Mouse (Mus musculus): Measurements from ENCODE around the gene Pcbd2. TPM values are rescaled to one million over a fixed set of nuclear protein-coding genes. Genes with fewer than 3 reads are reported as not detected.

Pcbd2 gene
- total RNA-seq, 1 experiment = 10.8 TPM

DNA sequence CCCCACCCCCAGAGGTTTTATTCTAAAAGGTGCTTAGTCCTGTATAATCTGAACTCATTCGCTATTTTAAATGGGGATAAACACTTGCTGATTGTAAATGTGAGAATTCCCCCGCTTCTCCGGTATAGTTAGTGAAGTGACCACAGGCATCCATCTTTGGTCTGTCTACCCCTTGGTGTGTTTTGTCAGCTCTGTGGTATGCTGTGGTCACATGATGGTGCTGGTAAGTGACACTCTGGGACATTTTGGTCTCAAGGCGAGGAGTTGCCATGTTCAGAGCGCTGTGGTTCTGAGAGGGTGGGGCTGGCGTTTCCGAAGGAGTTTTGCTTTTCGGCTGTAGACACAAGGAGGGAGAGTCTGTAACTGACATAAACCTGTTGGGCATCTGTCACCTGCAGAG, 10.7 kb downstream of the Pcbd2 start:
- TF ChIP-seq MAFK (IDR thresholded peaks at IDR 0.05; ENCODE audit: insufficient read depth, low read depth, low read length) (no peak), CHD2 (IDR thresholded peaks at IDR 0.05; ENCODE audit: low read depth, low read length) (no peak), HCFC1 (IDR thresholded peaks at IDR 0.05; ENCODE audit: borderline replicate concordance, insufficient read depth, low read length) (no peak), ZNF384 (IDR thresholded peaks at IDR 0.05; ENCODE audit: low read depth, low read length) (no peak), ZC3H11A (IDR thresholded peaks at IDR 0.05; ENCODE audit: borderline replicate concordance, low read depth, low read length) (no peak)
- H3K36me3 ChIP-seq (ENCODE audit: control insufficient read depth, insufficient read depth, low read length, poor library complexity, severe bottlenecking) = no peaks in the 10 kb centered on the region
- no peak overlapping the region for H3K9ac ChIP-seq (ENCODE audit: insufficient read depth, low read depth, low read length, poor library complexity, severe bottlenecking)
- in situ Hi-C loops (cut with MboI; ENCODE audit: low sequenced_read_pairs in 2 of 2, unreplicated experiment in 2 of 2) = no loop called here
- no peak overlapping the region for H3K27ac ChIP-seq (ENCODE audit: insufficient read depth, low read depth, low read length, poor library complexity, severe bottlenecking)
- no peak for DNase-seq (ENCODE audit: low read depth, low spot score)
- no peaks in the 10 kb centered on the region for H3K9me3 ChIP-seq (ENCODE audit: control insufficient read depth, insufficient read depth, low read depth, low read length)
- no peak overlapping the region for H3K4me3 ChIP-seq (ENCODE audit: insufficient read depth in 1 of 2, low read depth in 1 of 2, low read length in 2 of 2, poor library complexity in 1 of 2, severe bottlenecking in 1 of 2)
- peaks cover 0 to under 1% of the 10 kb centered on the region in 2 experiments; a peak in 1 of 4 replicates for H3K4me1 ChIP-seq (ENCODE audit: control insufficient read depth in 2 of 2, insufficient read depth in 2 of 2, low read length in 2 of 2, poor library complexity in 1 of 2)

- TF ChIP-seq ZNF384 (IDR thresholded peaks at IDR 0.05; ENCODE audit: low read depth, low read length) (no peak), CHD2 (IDR thresholded peaks at IDR 0.05; ENCODE audit: low read depth, low read length) (no peak), MAFK (IDR thresholded peaks at IDR 0.05; ENCODE audit: insufficient read depth, low read depth, low read length) (no peak), ZC3H11A (IDR thresholded peaks at IDR 0.05; ENCODE audit: borderline replicate concordance, low read depth, low read length) (no peak), HCFC1 (IDR thresholded peaks at IDR 0.05; ENCODE audit: borderline replicate concordance, insufficient read depth, low read length) (no peak)
- H3K36me3 ChIP-seq (ENCODE audit: control insufficient read depth, insufficient read depth, low read length, poor library complexity, severe bottlenecking) = no peaks in the 10 kb centered on the region
- H3K4me1 ChIP-seq (ENCODE audit: control insufficient read depth in 2 of 2, insufficient read depth in 2 of 2, low read length in 2 of 2, poor library complexity in 1 of 2) = peaks cover 0 to 5% of the 10 kb centered on the region in 2 experiments; a peak in 1 of 4 replicates
- no peak overlapping the region for H3K4me3 ChIP-seq (ENCODE audit: insufficient read depth in 1 of 2, low read depth in 1 of 2, low read length in 2 of 2, poor library complexity in 1 of 2, severe bottlenecking in 1 of 2)
- H3K9ac ChIP-seq (ENCODE audit: insufficient read depth, low read depth, low read length, poor library complexity, severe bottlenecking) = no peak overlapping the region
- no peaks in the 10 kb centered on the region for H3K9me3 ChIP-seq (ENCODE audit: control insufficient read depth, insufficient read depth, low read depth, low read length)
- DNase-seq (ENCODE audit: low read depth, low spot score) = no peak
- no peak overlapping the region for H3K27ac ChIP-seq (ENCODE audit: insufficient read depth, low read depth, low read length, poor library complexity, severe bottlenecking)
- in situ Hi-C loops (cut with MboI; ENCODE audit: low sequenced_read_pairs in 2 of 2, unreplicated experiment in 2 of 2) = no loop called here
These were observed 15.1 kb downstream of the Pcbd2 start for GRCm38 (mm10) chr13:55742306-55742705.

- in situ Hi-C loops (cut with MboI; ENCODE audit: low sequenced_read_pairs in 2 of 2, unreplicated experiment in 2 of 2) = no loop called here
- Histone ChIP-seq H3K36me3 (ENCODE audit: control insufficient read depth, insufficient read depth, low read length, poor library complexity, severe bottlenecking) (no peaks in the 10 kb centered on the region; the same call in 1 of the 2 replicates), H3K4me1 (ENCODE audit: control insufficient read depth in 2 of 2, insufficient read depth in 2 of 2, low read length in 2 of 2, poor library complexity in 1 of 2) (peaks cover 2 to 7% of the 10 kb centered on the region in 2 experiments; a peak in 2 of 4 replicates), H3K4me3 (ENCODE audit: insufficient read depth in 1 of 2, low read depth in 1 of 2, low read length in 2 of 2, poor library complexity in 1 of 2, severe bottlenecking in 1 of 2) (no peak overlapping the region), H3K9me3 (ENCODE audit: control insufficient read depth, insufficient read depth, low read depth, low read length) (no peaks in the 10 kb centered on the region), H3K9ac (ENCODE audit: insufficient read depth, low read depth, low read length, poor library complexity, severe bottlenecking) (no peak overlapping the region), H3K27ac (ENCODE audit: insufficient read depth, low read depth, low read length, poor library complexity, severe bottlenecking) (no peak overlapping the region)
- TF ChIP-seq ZNF384 (IDR thresholded peaks at IDR 0.05; ENCODE audit: low read depth, low read length) (no peak), ZC3H11A (IDR thresholded peaks at IDR 0.05; ENCODE audit: borderline replicate concordance, low read depth, low read length) (no peak), CHD2 (IDR thresholded peaks at IDR 0.05; ENCODE audit: low read depth, low read length) (no peak), MAFK (IDR thresholded peaks at IDR 0.05; ENCODE audit: insufficient read depth, low read depth, low read length) (no peak), HCFC1 (IDR thresholded peaks at IDR 0.05; ENCODE audit: borderline replicate concordance, insufficient read depth, low read length) (no peak)
- no peak for DNase-seq (ENCODE audit: low read depth, low spot score)
These were observed 27.2 kb downstream of the Pcbd2 start for GRCm38 (mm10) chr13:55754380-55754779.

DNA sequence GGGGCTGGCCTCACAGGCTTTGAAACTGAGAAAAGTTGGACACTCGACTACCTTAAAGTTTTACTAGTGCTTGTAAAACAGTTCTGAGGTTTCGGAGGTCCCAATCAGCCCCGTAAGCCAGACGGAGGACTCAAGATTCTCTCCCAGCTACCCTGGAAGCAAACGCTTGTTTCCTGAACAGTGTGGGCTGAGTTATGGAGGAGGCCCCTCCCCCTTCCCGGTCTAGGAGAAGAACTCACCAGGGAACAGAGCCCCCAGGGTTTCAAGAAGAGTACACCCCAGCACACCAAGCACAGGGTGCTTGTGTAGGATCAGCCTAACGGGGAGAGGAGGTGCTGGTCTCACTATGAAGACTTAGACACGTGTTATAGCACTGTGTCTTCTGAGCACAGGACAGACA, 29.6 kb downstream of the Pcbd2 start:
- DNase-seq (ENCODE audit: low read depth, low spot score) = peak; percentile 43
- H3K4me1 ChIP-seq (ENCODE audit: control insufficient read depth in 2 of 2, insufficient read depth in 2 of 2, low read length in 2 of 2, poor library complexity in 1 of 2) = peaks cover 2 to 7% of the 10 kb centered on the region in 2 experiments; a peak in 3 of 4 replicates

More for the DNA sequence above, 29.6 kb downstream of the Pcbd2 start:
- in situ Hi-C loops (cut with MboI; ENCODE audit: low sequenced_read_pairs in 2 of 2, unreplicated experiment in 2 of 2) = no loop called here
- Histone ChIP-seq H3K4me3 (ENCODE audit: insufficient read depth in 1 of 2, low read depth in 1 of 2, low read length in 2 of 2, poor library complexity in 1 of 2, severe bottlenecking in 1 of 2) (peak overlapping the region in 1 of 2 experiments; percentile 40; a peak in 2 of 4 replicates), H3K9ac (ENCODE audit: insufficient read depth, low read depth, low read length, poor library complexity, severe bottlenecking) (0 out of 2 replicates have a peak overlapping the region, but pooled peaks have one; percentile 21), H3K36me3 (ENCODE audit: control insufficient read depth, insufficient read depth, low read length, poor library complexity, severe bottlenecking) (no peaks in the 10 kb centered on the region; the same call in 1 of the 2 replicates), H3K9me3 (ENCODE audit: control insufficient read depth, insufficient read depth, low read depth, low read length) (no peaks in the 10 kb centered on the region), H3K27ac (ENCODE audit: insufficient read depth, low read depth, low read length, poor library complexity, severe bottlenecking) (no peak overlapping the region)
- TF ChIP-seq ZNF384 (IDR thresholded peaks at IDR 0.05; ENCODE audit: low read depth, low read length) (no peak), ZC3H11A (IDR thresholded peaks at IDR 0.05; ENCODE audit: borderline replicate concordance, low read depth, low read length) (no peak), CHD2 (IDR thresholded peaks at IDR 0.05; ENCODE audit: low read depth, low read length) (no peak), HCFC1 (IDR thresholded peaks at IDR 0.05; ENCODE audit: borderline replicate concordance, insufficient read depth, low read length) (no peak), MAFK (IDR thresholded peaks at IDR 0.05; ENCODE audit: insufficient read depth, low read depth, low read length) (no peak)

Measured in ES-E14 (cell line).